Mouse (Mus musculus) granulocyte monocyte progenitor cell, adult 5-6 weeks (primary cell): ENCODE data around the gene Casp14. TPM values are rescaled to one million over a fixed set of nuclear protein-coding genes. Genes with fewer than 3 reads are reported as not detected.
"Not testable (repeated sequence)": the region's sequence is repeated elsewhere in the genome, so short reads cannot be mapped to it uniquely, and the experiment has no call there.

Source experiments
- ATAC-seq: replicated peaks from 2 replicates; pipeline ENCODE4 v1.8.0; 2016; ENCODE audit warnings: mild to moderate bottlenecking, moderate TSS enrichment, inconsistent platforms; ENCODE audit not compliant: poor library complexity, severe bottlenecking
- total RNA-seq, 2 experiments: library from RNA; stranded (forward) in 1 of 2; stranded (reverse) in 1 of 2; fragments of 200-712, 200-1000 nt in 1 of 2; fragments of >200 nt in 1 of 2; fragmentation: Nextera tagmentation in 1 of 2; gene quantifications; 2 replicates each; pipeline ENCODE4 v1.2.3; 2014 to 2017

Casp14 gene
- total RNA-seq, 2 experiments from 2014 or later, result not detected

DNA sequence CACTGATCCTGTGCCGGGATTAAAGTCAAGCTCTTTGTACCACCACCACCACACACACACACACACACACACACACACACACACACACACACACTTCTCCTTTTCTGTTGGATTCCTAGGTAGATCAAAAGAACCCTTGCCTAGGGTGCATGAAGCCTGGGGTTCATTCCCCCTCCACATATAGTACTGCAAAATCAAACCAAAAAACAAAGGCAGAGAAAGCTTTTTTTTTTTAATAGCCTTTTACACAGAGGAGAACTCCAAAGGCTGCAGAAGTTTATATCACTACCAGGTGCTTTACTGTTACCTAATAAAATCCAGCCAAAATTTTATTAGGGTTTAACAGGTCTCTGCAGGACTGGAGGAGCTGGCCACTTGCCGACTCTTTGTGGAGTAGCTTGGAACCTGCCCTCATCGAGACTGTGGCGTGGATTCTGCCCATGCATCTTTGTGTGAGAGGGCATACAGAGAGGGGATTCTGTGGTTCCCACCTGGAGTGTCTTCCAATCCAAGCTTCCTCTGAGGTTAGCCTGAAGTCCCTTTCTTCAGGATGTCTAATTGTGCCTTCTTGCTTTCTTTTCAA lies 31.0 kb downstream of the Casp14 start:
- ATAC-seq, result no peak

DNA sequence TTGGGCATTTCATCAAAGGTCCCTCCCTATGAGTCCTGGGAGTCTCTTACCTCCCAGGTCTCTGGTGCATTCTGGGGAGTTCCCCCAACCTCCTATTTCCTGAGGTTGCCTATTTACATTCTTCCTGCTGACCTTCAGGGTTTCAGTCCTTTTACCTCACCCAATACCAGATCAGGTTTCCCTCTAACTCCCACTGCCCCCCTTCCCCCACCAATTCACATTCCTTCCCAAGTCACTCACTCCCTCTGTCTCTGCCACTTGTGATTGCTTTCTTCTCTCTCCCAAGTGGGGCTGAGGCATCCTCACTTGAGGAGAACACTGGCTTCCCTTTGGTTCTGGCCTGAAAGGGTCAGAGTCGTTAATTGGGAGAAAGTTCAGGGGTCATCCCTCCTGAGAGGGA lies 48.0 kb downstream of the Casp14 start:
- ATAC-seq, result not testable (repeated sequence)

DNA sequence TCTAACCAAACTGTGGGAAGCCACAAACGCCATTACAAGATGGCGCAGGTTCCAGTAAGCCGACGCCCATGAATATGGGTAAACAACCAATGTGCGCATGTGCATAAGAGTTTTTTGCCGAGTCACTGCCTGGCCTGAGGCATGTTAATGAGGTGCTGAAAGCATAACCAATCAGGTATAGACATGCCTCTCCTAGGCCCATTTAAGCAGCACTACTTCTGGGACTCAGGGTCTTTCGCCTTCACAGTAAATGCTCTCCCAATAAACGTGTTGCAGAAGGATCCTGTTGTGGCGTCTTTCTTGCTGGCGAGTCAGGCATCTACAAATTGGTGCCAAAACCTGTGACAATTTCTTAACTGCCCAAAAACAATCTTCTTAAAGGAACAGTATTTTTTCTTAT lies 51.4 kb downstream of the Casp14 start:
- not testable (repeated sequence) for ATAC-seq

DNA sequence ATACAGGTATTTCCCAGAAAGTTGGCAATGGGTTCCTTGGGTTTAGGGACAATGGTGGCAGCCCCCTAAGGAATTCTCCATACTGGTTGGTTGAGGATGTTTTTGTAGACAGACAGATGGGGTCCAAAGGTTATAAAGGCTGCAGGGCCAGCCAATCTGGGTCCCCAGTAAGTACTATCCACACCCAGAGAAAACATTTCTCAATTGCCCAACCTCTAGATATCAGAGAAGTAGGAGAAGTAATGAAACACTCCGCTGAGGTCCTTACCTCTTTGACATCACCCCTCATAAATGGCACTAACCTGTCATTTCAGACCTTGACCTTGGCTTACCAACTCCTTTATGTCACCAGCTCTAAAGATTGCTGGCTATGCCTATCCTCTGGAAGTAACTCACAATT lies 53.5 kb downstream of the Casp14 start:
- ATAC-seq, result no peak

Other genes starting within 250 kb of the Casp14 start
- not detected in 2 replicates for gene Olfr1358, start 200.9 kb downstream of the Casp14 start, total RNA-seq (2014; fragmentation: Nextera tagmentation)
- not detected in 2 replicates for gene Olfr1358, start 200.9 kb downstream of the Casp14 start, total RNA-seq (2017)
- 32.0 and 52.0 TPM in 2 replicates for gene Ilvbl, start 143.9 kb downstream of the Casp14 start, total RNA-seq (2014; fragmentation: Nextera tagmentation)
- gene Ilvbl, start 143.9 kb downstream of the Casp14 start, total RNA-seq (2017), result 15.7 and 19.9 TPM in 2 replicates
- 0.21 and 2.4 TPM in 2 replicates for gene Syde1, start 126.3 kb downstream of the Casp14 start, total RNA-seq (2014; fragmentation: Nextera tagmentation)
- gene Syde1, start 126.3 kb downstream of the Casp14 start, total RNA-seq (2017), result 0.43 and 0.67 TPM in 2 replicates
- gene Olfr1357, start 100.2 kb downstream of the Casp14 start, total RNA-seq (2014; fragmentation: Nextera tagmentation), result not detected in 2 replicates
- not detected in 2 replicates for gene Olfr1357, start 100.2 kb downstream of the Casp14 start, total RNA-seq (2017)
- gene Ccdc105, start 34.8 kb upstream of the Casp14 start, total RNA-seq (2014; fragmentation: Nextera tagmentation), result not detected in 2 replicates
- not detected in 2 replicates for gene Ccdc105, start 34.8 kb upstream of the Casp14 start, total RNA-seq (2017)
- gene Slc1a6, start 62.2 kb upstream of the Casp14 start, total RNA-seq (2014; fragmentation: Nextera tagmentation), result not detected in 2 replicates
- not detected in 2 replicates for gene Slc1a6, start 62.2 kb upstream of the Casp14 start, total RNA-seq (2017)
- gene Olfr1356, start 133.9 kb upstream of the Casp14 start, total RNA-seq (2014; fragmentation: Nextera tagmentation), result not detected in 2 replicates
- not detected in 2 replicates for gene Olfr1356, start 133.9 kb upstream of the Casp14 start, total RNA-seq (2017)
- not detected in 2 replicates for gene Olfr1355, start 157.2 kb upstream of the Casp14 start, total RNA-seq (2014; fragmentation: Nextera tagmentation)
- not detected in 2 replicates for gene Olfr1355, start 157.2 kb upstream of the Casp14 start, total RNA-seq (2017)
- not detected in 2 replicates for gene Olfr1354, start 194.9 kb upstream of the Casp14 start, total RNA-seq (2014; fragmentation: Nextera tagmentation)
- not detected in 2 replicates for gene Olfr1354, start 194.9 kb upstream of the Casp14 start, total RNA-seq (2017)
- not detected in 2 replicates for gene Olfr8, start 232.3 kb upstream of the Casp14 start, total RNA-seq (2014; fragmentation: Nextera tagmentation)
- not detected in 2 replicates for gene Olfr8, start 232.3 kb upstream of the Casp14 start, total RNA-seq (2017)
- gene Olfr1353, start 245.0 kb upstream of the Casp14 start, total RNA-seq (2014; fragmentation: Nextera tagmentation), result not detected in 2 replicates
- not detected in 2 replicates for gene Olfr1353, start 245.0 kb upstream of the Casp14 start, total RNA-seq (2017)